Mouse (Mus musculus) central nervous system, embryonic 18 days (tissue): ENCODE data around the gene Chd3. TPM values are rescaled to one million over a fixed set of nuclear protein-coding genes. Genes with fewer than 3 reads are reported as not detected.

Experiments used
- polyA plus RNA-seq: library from polyadenylated mRNA; depleted of rRNA; stranded (reverse); fragments of >200 nt; gene quantifications from 2 replicates; pipeline ENCODE4 v1.2.3, GENCODE M21; 2012; rRNA removed

The Chd3 gene
- polyA plus RNA-seq, result 260 and 330 TPM in 2 replicates

DNA sequence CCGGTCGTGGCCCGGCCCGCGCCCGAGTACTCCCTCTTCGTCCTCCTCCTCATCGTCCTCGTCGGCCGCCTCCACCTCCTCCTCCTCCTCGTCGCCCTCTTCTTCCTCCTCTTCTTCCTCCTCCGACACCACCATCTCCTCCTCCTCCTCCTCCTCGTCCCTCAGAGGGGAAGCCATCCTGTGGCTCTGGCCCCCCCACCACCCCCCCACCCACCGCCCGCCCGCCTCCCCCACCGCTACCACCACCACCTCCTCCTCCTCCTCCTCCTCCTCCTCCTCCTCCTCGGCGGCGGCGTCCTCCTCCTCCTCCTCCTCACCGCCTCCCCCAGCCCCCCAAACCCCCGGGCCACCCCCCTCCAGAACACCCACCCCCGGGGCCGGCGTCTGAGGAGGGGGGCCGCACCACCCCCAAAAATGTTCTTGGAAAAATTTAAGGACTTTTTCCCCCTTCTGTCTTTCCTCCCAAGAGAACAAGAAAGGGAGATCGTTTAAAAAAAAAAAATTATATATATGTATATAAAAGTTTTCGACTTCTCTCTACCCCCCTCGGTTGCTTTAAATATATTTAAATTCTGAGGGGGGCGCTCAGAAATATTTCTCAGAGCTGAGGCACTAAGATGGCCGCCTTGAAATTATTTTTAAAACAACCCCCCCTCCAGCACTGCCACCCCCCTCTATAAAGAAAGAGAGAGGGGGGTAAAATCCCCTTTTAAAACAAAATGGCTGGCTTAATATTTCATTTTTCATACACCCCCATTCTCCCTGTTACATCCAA, at the start of gene Chd3:
Gene Chd3, minus strand, starts transcription at position 192 of the 775 bp plus-strand sequence.

GRCm38 (mm10) chr11:69413221-69414181, 44.3 kb upstream of the Chd3 start, which contains the start of gene Kdm6b:
TSS of gene Kdm6b (minus strand) at chr11:69413675.

GRCm38 (mm10) chr11:69398059-69398458, 28.9 kb upstream of the Chd3 start, which contains the start of gene Tmem88:
TSS of gene Tmem88 (minus strand) at chr11:69398234.

DNA sequence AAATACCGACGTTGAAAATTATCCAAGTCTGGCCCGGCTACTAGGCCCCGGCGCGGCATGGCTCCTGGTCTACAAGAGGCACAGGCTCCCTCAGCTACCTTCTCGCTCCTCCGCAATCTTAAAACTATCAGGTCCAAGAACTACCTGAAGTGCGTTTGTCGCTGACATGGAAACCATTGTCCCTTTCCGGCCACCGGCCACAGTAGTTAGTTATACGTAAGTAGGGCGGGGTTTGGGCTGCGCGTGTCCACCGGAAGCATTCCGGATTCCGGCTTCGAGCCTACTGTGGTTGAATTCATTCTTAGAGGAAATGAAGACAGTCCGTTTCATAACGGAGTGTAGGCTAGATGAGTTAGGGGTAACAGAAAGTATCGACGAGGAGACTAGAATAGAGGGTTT, 26.0 kb upstream of the Chd3 start, which contains the start of the genes Naa38 and Cyb5d1:
Gene Naa38, plus strand, starts transcription at position 253 of the 399 bp plus-strand sequence.
Gene Cyb5d1, minus strand, starts transcription at position 397 of the 399 bp plus-strand sequence.

DNA sequence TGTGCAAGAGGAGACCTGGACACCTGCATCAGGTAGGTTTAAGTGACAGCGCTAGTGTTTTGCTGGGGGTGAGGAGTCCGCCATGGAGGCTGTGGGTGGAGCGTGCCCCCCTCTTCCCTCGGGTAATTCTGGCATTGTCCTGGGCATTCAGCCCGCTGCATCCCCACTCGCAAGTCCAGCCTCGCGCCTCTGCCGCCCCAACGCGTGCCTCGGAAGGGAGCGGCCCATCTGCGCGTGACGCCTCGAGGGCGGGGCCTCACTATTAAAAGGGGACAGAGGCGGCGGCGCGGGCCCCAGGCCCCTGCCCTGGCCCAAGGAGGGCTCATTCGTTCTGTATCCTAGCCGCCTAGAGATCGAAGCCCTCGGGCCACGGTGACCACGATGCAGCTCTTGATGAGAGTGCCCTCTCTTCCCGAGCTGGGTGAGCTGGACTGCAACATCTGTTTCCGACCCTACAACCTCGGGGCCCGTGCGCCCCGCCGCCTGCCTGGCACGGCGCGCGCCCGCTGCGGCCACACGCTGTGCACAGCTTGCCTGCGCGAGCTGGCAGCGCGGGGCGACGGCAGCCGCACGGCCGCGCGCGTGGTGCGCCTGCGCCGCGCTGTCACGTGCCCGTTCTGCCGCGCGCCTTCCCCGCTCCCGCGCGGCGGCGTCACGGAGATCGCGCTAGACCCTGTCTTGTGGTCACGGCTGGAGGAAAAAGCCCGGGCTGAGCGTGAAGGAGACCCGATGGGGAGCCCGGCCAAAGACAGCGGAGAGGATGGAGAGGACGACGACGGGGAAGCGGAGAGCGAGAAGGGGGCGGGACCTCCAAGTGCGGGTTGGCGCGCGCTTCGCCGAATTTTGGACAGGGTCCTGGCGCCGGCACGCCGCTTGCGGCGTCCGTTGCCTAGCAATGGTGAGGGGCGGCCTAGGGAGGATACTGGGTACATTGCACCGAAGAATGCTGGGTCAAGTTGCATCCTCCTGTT, 28.8 kb downstream of the Chd3 start, which contains the start of gene Rnf227:
Gene Rnf227, plus strand, starts transcription at position 301 of the 971 bp plus-strand sequence.

DNA sequence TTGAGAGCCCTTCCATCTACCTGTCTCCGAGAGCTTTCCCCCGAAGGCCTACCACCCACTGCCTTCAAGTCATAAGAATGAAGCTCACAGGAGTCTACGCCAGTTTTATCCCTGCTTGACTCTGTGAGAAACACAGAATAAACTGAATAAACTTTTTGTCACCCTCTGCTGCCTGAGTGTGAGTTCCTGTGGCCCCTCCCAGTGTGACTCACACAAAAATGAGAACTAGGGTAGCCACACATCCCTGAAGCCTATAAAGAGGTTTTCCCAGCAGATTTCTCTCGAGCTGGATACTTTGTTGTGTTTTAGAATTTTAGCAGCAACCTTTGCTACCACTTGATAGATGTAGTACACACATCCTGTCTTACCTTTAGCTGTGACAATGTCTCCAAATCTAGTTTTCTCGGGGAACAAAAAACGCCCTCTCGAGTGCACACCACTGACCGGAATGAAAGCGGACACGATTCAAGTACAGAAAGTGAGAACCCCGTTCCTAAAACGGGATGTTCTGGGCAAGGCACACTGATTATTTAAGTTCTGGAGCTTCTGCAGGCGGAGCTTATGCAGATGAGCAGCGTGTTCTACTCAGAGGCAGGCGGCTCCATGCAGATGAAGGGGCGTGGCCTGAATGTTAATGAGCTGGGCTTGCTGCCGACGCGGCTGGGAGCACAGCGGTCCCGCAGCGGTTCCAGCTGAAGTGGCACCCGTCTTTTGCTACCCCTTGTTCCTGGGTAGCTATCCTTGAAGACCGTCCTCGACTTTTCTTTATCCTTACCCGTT, 43.4 kb downstream of the Chd3 start, which contains the start of gene Kcnab3:
Gene Kcnab3, plus strand, starts transcription at position 631 of the 780 bp plus-strand sequence.

GRCm38 (mm10) chr11:69323667-69324111, 45.5 kb downstream of the Chd3 start, which contains the start of the genes Cntrob and Trappc1:
TSS of gene Cntrob (minus strand) at chr11:69323775.
TSS of gene Trappc1 (plus strand) at chr11:69323980.

Other genes starting within 250 kb of the Chd3 start
- 1.6 and 1.7 TPM in 2 replicates for gene Hes7, start 249.0 kb downstream of the Chd3 start, polyA plus RNA-seq
- gene 9130213A22Rik, start 246.8 kb downstream of the Chd3 start, polyA plus RNA-seq, result 1.2 TPM in 2 replicates
- 16.7 and 18.3 TPM in 2 replicates for gene Aloxe3, start 243.5 kb downstream of the Chd3 start, polyA plus RNA-seq
- 0.49 and 1.0 TPM in 2 replicates for gene Alox12b, start 212.4 kb downstream of the Chd3 start, polyA plus RNA-seq
- 0.36 and 0.44 TPM in 2 replicates for gene Alox8, start 171.6 kb downstream of the Chd3 start, polyA plus RNA-seq
- gene Gucy2e, start 132.4 kb downstream of the Chd3 start, polyA plus RNA-seq, result 0.60 and 0.67 TPM in 2 replicates
- 40.0 and 40.8 TPM in 2 replicates for gene Cntrob, start 45.6 kb downstream of the Chd3 start, polyA plus RNA-seq
- 85.3 and 85.5 TPM in 2 replicates for gene Trappc1, start 45.4 kb downstream of the Chd3 start, polyA plus RNA-seq
- 11.2 and 11.8 TPM in 2 replicates for gene Kcnab3, start 43.1 kb downstream of the Chd3 start, polyA plus RNA-seq
- 143 and 152 TPM in 2 replicates for gene Rnf227, start 28.9 kb downstream of the Chd3 start, polyA plus RNA-seq
- gene Naa38, start 26.1 kb upstream of the Chd3 start, polyA plus RNA-seq, result 104 and 131 TPM in 2 replicates
- gene Cyb5d1, start 26.2 kb upstream of the Chd3 start, polyA plus RNA-seq, result 25.8 and 28.6 TPM in 2 replicates
- gene Tmem88, start 28.8 kb upstream of the Chd3 start, polyA plus RNA-seq, result 4.4 and 5.5 TPM in 2 replicates
- 10.9 and 16.9 TPM in 2 replicates for gene Kdm6b, start 44.3 kb upstream of the Chd3 start, polyA plus RNA-seq
- gene Dnah2, start 179.7 kb upstream of the Chd3 start, polyA plus RNA-seq, result 9.3 and 9.5 TPM in 2 replicates
- gene Efnb3, start 190.8 kb upstream of the Chd3 start, polyA plus RNA-seq, result 209 and 212 TPM in 2 replicates
- gene Wrap53, start 210.8 kb upstream of the Chd3 start, polyA plus RNA-seq, result 15.4 and 16.4 TPM in 2 replicates
- 63.0 and 69.2 TPM in 2 replicates for gene Trp53, start 211.0 kb upstream of the Chd3 start, polyA plus RNA-seq
- 95.2 and 95.8 TPM in 2 replicates for gene Atp1b2, start 236.5 kb upstream of the Chd3 start, polyA plus RNA-seq
- not detected in 2 replicates for gene Shbg, start 248.5 kb upstream of the Chd3 start, polyA plus RNA-seq